Mouse (Mus musculus) hindbrain, embryonic 13.5 days (tissue): Measurements from ENCODE around the gene Zfand6. TPM values are rescaled to one million over a fixed set of nuclear protein-coding genes. Genes with fewer than 3 reads are reported as not detected.

Source experiments
- ATAC-seq: fragments of 200-750 bp; cut with Nextera tagmentation; 2 replicates; pipeline ENCODE4 v1.8.0; 2017; ENCODE audit warnings: moderate TSS enrichment; ENCODE audit not compliant: low FRiP score
- H3K27ac ChIP-seq: fragments of 300-500 bp; sonication (generic); 2 replicates; pipeline ENCODE4 v1.5.1; 2015; ENCODE audit warnings: inconsistent platforms, mild to moderate bottlenecking, moderate library complexity
- H3K27me3 ChIP-seq: fragments of 300-500 bp; sonication (generic); 2 replicates; pipeline ENCODE4 v1.6.1; 2015; ENCODE audit warnings: mild to moderate bottlenecking, inconsistent platforms
- H3K36me3 ChIP-seq: fragments of 300-500 bp; sonication (generic); 2 replicates; pipeline ENCODE4 v1.6.1; 2015; ENCODE audit warnings: mild to moderate bottlenecking, inconsistent platforms
- H3K4me1 ChIP-seq: fragments of 300-500 bp; sonication (generic); replicated peaks from 2 replicates; pipeline ENCODE4 v1.6.1; 2015; ENCODE audit warnings: inconsistent platforms
- H3K4me2 ChIP-seq: fragments of 300-500 bp; sonication (generic); 2 replicates; pipeline ENCODE4 v1.6.1; 2015; ENCODE audit warnings: inconsistent platforms, mild to moderate bottlenecking, moderate library complexity
- H3K4me3 ChIP-seq: fragments of 300-500 bp; sonication (generic); 2 replicates; pipeline ENCODE4 v1.5.1; 2015; ENCODE audit warnings: mild to moderate bottlenecking, inconsistent platforms
- H3K9ac ChIP-seq: fragments of 300-500 bp; sonication (generic); 2 replicates; pipeline ENCODE4 v1.6.1; 2015; ENCODE audit warnings: mild to moderate bottlenecking, inconsistent platforms
- H3K9me3 ChIP-seq: fragments of 300-500 bp; sonication (generic); 2 replicates; pipeline ENCODE4 v1.6.1; 2016; ENCODE audit warnings: inconsistent platforms
- WGBS: fragments of 180-500 bp; shearing (Covaris S2); methylation state at CpG from one replicate; pipeline ENCODE4 v1.1.7; 2015; 5-methylcytosine and 5-hydroxymethylcytosine counted together
- polyA plus RNA-seq: library from polyadenylated mRNA; unstranded; fragments of >200 nt; fragmentation: Nextera tagmentation; extraction: Ambion mirVana; gene quantifications from 2 replicates; pipeline ENCODE4 v1.2.1, GENCODE M21; 2015

Gene Zfand6
- 219 TPM in 2 replicates for polyA plus RNA-seq

DNA sequence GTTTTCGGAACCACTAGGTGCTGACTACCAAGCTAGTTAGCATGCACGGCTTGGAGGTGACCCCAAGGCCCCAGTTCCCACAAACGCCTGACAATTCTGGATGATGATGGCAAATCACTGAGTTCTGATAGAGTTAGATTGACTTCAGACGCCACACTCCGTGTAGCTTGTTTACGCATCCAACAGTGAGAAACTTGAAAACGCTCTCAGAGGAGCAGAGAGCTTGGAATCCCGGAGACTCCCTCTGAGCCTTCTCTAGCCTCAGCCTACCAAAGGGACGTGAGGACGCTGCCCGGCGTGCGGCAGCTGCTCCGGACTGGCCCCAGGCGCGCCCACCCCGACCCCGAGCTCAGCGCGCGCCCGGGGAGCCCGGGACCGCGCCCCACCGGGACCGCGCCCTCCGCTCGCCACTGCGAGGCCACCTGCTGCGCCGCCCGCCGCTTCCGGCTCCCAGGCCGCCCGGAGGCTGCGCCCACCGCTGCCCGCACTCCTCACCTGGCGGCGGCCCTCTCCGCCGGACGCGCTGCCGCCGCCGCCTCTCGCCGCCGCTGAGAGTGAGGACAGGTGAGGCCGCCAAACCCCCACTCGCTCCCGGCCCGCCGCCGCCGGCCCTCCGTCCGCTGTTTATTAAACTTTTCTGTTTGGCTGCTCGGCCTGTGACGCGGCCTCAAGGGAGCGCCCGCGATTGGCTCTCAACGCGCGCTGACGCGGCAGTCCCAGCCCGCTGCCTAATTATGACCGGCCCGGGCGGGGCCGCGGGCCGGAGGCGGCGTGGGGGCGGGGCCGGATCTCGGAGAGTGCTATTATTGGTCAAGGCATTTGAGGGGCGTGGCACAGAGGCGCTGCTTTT is at the start of gene Zfand6:
Zfand6 (minus strand) TSS at position 709 of the 850 bp plus-strand sequence.
- ATAC-seq, result peak; percentile 99
- Histone ChIP-seq H3K27me3 (no peaks in the 10 kb centered on the region), H3K9ac (peak within 1 kb of the TSS; percentile 77), H3K9me3 (no peaks in the 10 kb centered on the region), H3K4me2 (peak within 1 kb of the TSS; percentile 71), H3K27ac (peak within 1 kb of the TSS; percentile 83), H3K4me1 (peaks cover 5% of the 10 kb centered on the region), H3K36me3 (no peaks in the 10 kb centered on the region), H3K4me3 (peak within 1 kb of the TSS; percentile 83)
- WGBS, result under 1% methylated on average over 81 of the region's 87 CpGs

DNA sequence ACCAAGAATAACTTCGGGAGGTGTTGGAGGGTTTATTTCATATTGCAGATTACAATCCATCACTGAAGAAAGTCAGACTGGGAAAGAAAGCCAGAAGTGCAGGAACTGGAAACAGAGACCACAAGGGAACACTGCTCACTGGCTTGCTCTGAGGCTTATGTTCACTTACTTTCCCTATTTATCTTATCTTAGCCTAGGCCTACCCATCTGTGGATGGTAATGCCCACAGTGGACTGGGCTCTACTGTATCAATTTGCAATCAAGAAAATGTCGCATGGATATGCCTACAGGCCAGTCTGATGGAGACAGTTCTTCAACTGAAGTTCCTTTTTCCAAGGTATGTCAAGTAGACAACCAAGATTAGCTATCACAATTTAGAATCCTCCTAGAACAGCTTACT is 47.0 kb upstream of the Zfand6 start:
- ATAC-seq, result no peak
- no peaks in the 10 kb centered on the region for H3K4me1 ChIP-seq
- H3K9ac ChIP-seq, result no peak overlapping the region
- no peak overlapping the region for H3K4me3 ChIP-seq
- no peaks in the 10 kb centered on the region for H3K36me3 ChIP-seq
- H3K27ac ChIP-seq, result no peak overlapping the region
- H3K9me3 ChIP-seq, result no peaks in the 10 kb centered on the region
- no peak overlapping the region for H3K4me2 ChIP-seq
- 89% methylated on average over 2 of the region's 2 CpGs for WGBS
- H3K27me3 ChIP-seq, result no peaks in the 10 kb centered on the region

DNA sequence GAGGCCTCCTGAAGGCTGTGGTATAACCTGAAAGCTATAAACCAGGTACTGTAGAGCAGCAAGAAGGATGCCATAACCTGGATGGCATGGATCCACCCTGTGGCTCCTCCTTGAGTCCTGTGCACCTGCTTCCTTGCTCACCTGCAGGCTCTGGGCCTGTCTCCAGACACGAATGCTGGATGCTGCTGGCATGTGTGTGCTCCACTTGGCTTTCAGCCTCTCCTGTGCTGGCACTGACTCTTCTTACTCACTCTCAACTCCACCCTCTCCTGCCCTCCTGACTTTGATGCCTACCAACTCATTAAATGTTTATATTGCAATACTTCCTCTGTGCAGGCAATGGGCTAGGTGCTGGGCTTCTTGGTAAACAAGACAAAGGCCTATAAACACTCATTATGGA is 43.3 kb upstream of the Zfand6 start:
- WGBS, result 62% methylated on average over 1 of the region's 1 CpGs
- no peak overlapping the region for H3K4me2 ChIP-seq
- no peaks in the 10 kb centered on the region for H3K27me3 ChIP-seq
- H3K36me3 ChIP-seq, result no peaks in the 10 kb centered on the region
- no peak overlapping the region for H3K9ac ChIP-seq
- H3K27ac ChIP-seq, result no peak overlapping the region
- H3K4me1 ChIP-seq, result no peaks in the 10 kb centered on the region
- no peak for ATAC-seq
- H3K9me3 ChIP-seq, result no peaks in the 10 kb centered on the region
- no peak overlapping the region for H3K4me3 ChIP-seq

DNA sequence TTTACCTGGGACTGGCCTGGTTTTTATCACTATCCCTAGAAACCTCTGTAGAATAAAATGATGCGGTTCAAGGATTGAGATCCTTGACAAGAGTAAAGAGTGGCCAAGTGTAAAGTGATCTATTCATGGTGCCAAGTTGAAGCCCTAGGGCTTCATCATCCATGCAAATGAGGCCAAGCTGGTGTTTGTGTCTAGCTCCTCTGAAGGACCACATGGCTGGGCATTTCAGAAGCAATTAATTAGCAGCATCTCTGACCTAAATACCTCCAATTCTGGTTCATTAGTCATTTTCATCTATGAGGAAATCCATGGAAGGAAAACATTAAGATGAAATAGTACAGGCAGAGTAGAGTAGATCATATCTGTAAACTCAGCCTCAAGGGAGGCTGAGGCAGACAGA is 42.3 kb upstream of the Zfand6 start:
- no peaks in the 10 kb centered on the region for H3K36me3 ChIP-seq
- no peak overlapping the region for H3K4me2 ChIP-seq
- H3K4me1 ChIP-seq, result no peaks in the 10 kb centered on the region
- no peaks in the 10 kb centered on the region for H3K27me3 ChIP-seq
- no peak for ATAC-seq
- H3K4me3 ChIP-seq, result no peak overlapping the region
- no peak overlapping the region for H3K9ac ChIP-seq
- no peaks in the 10 kb centered on the region for H3K9me3 ChIP-seq
- 89% methylated on average over 1 of the region's 1 CpGs for WGBS
- no peak overlapping the region for H3K27ac ChIP-seq

DNA sequence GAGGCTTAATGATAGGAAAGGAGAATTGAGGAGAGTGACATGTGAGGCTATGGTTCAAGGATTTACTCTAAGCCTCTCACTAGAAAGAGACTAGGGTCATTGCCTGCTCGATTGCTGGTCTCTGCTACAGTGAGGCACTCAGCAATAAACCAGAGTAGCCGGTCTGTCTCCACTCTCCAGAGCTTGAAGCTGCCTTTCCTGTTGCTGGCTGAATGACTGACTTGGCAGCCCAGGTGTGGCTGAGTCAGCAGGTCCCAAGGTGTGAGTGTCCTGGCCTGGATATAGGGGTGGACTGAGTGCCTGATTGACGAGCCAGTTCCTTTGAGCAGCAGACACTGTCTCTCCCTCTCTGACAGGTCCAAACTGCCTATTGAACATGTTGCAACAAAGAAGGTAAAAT is 41.3 kb upstream of the Zfand6 start:
- no peaks in the 10 kb centered on the region for H3K4me1 ChIP-seq
- no peaks in the 10 kb centered on the region for H3K9me3 ChIP-seq
- no peaks in the 10 kb centered on the region for H3K27me3 ChIP-seq
- WGBS, result 99% methylated on average over 3 of the region's 3 CpGs
- no peaks in the 10 kb centered on the region for H3K36me3 ChIP-seq
- no peak overlapping the region for H3K27ac ChIP-seq
- no peak overlapping the region for H3K4me3 ChIP-seq
- H3K9ac ChIP-seq, result no peak overlapping the region
- no peak for ATAC-seq
- no peak overlapping the region for H3K4me2 ChIP-seq

DNA sequence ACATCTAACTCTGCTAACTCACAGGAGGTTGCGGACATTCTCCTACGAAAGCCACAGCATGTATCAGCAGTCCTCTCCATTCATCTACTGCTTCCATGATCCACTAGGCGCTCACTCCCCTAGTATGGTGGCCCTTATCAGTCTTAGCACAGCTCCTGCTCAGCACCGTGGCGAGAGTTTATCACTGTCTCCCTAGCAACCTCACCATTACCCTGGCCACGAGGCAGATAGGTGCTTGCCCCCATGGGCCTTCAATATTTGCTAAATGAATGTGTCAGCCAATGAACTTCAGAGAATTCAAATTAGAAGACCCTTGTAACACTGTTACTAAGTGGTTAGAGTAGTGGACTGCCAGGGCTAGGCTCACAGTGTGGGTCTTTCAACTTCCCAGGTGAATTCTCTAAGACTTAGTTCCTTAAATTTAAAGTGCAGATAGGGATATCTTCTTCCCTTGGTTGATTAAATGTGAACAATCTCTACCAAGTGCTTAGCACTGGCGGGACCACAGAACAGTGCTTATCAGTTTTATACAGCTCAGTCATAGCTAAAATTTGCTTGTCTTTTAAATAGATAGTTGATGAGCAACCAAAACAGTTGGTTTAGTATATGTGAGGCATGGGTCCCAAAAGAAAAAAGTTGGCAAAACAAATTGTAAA is 33.2 kb upstream of the Zfand6 start:
- Histone ChIP-seq H3K9me3 (no peaks in the 10 kb centered on the region), H3K27ac (no peak overlapping the region), H3K4me3 (no peak overlapping the region), H3K9ac (no peak overlapping the region), H3K4me1 (no peaks in the 10 kb centered on the region), H3K27me3 (no peaks in the 10 kb centered on the region), H3K4me2 (no peak overlapping the region), H3K36me3 (no peaks in the 10 kb centered on the region)
- ATAC-seq, result no peak
- 72% methylated on average over 7 of the region's 7 CpGs for WGBS

DNA sequence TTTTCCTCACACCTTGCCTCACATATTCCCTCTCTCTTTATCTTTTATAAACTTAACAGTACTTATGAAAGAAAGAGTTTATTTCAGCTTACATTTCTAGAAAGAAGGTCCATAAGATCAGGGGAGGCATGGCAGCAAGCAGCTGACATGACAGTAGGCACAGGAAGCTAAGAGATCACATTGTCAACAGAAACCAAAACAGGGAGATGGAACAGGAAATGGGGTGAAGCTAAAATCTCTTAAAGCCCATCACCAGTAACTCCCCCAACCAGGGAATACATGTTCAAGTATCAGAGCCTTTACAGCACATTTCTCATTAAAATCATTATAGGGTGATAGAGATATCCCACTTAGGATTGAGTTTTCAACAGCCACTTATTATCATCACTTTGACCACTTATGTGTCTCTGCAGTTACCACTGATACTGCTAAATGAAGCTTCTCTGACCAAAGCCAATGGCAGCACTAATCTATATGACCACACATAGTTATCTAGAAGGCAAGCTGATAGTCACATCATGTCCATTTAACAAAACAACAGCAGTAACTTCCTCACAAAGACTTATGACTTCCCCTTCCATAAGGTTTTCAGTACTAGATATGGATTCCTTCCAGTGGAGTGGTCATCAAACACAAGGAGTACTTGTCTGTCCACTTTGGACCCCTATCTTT is 20.7 kb upstream of the Zfand6 start:
- no peaks in the 10 kb centered on the region for H3K9me3 ChIP-seq
- H3K27ac ChIP-seq, result no peak overlapping the region
- H3K36me3 ChIP-seq, result no peaks in the 10 kb centered on the region
- H3K9ac ChIP-seq, result no peak overlapping the region
- no peaks in the 10 kb centered on the region for H3K4me1 ChIP-seq
- H3K4me3 ChIP-seq, result no peak overlapping the region
- no peak overlapping the region for H3K4me2 ChIP-seq
- no peaks in the 10 kb centered on the region for H3K27me3 ChIP-seq
- no peak for ATAC-seq

DNA sequence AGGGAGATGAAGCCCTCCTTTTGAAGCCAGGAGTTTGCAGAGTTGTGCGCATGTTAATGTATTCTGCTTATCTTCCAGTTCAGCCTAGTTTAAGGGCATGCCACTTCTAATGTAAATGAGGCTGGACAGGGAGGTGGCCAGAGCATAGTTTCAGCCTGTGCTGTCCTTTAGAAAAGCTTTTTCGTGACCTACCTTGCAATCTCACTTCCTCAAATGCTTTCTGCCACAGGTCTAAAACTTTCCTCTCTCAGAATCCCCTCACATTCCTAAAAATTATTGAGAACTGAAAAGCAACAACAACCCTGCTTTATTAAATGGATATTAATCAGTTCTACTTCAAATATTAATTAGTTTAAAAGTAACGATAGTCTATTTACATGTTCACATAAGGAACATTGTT is 17.1 kb upstream of the Zfand6 start:
- Histone ChIP-seq H3K4me2 (no peak overlapping the region), H3K27me3 (no peaks in the 10 kb centered on the region), H3K27ac (no peak overlapping the region), H3K4me3 (no peak overlapping the region), H3K9me3 (no peaks in the 10 kb centered on the region), H3K4me1 (no peaks in the 10 kb centered on the region), H3K36me3 (no peaks in the 10 kb centered on the region), H3K9ac (no peak overlapping the region)
- 87% methylated on average over 3 of the region's 3 CpGs for WGBS
- no peak for ATAC-seq

DNA sequence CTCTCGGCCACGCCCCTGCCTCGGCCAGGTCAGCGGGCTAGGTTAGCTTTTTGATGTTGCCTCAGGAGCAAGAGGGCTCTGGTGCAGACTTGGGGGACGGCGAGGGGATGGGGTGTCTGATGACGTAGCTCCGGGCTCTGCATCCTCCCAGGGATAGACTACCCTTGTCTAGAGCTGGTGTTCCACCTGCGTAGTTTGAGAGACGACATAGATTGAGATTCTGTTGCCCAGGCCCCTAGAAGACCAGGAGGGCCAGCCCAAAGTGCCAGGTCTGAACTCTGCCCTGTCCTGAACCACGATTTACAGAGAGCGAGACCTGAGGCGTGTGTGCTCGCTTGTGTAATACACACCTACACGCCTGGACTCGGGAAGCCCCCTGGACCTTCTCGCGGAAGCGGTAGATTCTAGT is 346 bp upstream of the Zfand6 start:
- peak overlapping the region; percentile 71 for H3K4me2 ChIP-seq
- H3K4me1 ChIP-seq, result peaks cover 5% of the 10 kb centered on the region
- 4% methylated on average over 19 of the region's 19 CpGs for WGBS
- peak; percentile 95 for ATAC-seq
- H3K36me3 ChIP-seq, result no peaks in the 10 kb centered on the region
- peak overlapping the region; percentile 83 for H3K4me3 ChIP-seq
- no peaks in the 10 kb centered on the region for H3K27me3 ChIP-seq
- no peaks in the 10 kb centered on the region for H3K9me3 ChIP-seq
- peak overlapping the region; percentile 69 for H3K9ac ChIP-seq
- no peak overlapping the region for H3K27ac ChIP-seq

DNA sequence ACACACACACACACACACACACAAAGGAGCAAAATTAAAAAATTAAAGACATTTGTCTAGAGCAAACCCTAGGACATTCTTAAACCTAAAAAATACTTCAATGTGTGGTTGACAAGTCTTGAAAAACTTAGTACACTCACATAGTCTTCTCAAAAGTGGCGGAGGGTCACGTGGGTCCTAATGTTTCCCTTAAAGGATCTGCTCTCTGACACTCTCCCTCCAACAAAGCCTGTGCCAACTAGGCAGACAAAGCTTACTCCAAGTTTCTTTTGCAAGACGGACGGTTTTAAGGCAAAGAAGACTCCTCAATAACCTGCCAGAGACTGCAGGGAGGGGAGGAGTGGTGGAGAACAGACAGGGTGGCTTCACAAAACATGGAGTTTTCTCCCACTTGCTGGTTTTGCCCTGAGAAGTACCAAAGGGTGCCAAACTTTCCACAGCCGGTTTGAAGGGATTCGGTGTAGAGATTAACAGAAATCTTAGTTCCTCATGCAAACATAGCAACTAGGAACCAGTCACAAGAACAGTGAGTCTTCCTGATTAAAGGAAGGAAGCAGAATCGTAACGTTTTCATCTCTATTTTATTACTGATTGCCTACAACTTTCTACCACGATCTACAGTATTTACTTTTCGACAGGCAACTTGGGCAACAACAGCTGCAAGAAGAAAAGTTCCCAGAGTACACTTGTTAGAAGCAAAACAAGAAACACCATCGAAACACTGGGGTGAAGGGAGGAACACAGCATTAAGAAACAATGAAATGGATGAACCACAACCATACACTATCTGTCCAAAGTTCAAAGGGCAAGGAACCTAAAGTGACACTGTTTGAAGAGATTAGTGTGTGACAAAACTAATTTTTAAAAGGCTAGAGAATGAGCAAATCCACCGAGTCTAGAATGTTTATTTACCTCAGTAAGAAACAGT is 1.8 kb downstream of the Zfand6 start:
- Histone ChIP-seq H3K9ac (no peak overlapping the region), H3K4me1 (peaks cover 5% of the 10 kb centered on the region), H3K36me3 (no peaks in the 10 kb centered on the region), H3K4me2 (peak overlapping the region; percentile 71; the same call in 1 of the 2 replicates), H3K27me3 (no peaks in the 10 kb centered on the region), H3K27ac (no peak overlapping the region), H3K4me3 (no peak overlapping the region), H3K9me3 (no peaks in the 10 kb centered on the region)
- ATAC-seq, result no peak
- 70% methylated on average over 12 of the region's 12 CpGs for WGBS

DNA sequence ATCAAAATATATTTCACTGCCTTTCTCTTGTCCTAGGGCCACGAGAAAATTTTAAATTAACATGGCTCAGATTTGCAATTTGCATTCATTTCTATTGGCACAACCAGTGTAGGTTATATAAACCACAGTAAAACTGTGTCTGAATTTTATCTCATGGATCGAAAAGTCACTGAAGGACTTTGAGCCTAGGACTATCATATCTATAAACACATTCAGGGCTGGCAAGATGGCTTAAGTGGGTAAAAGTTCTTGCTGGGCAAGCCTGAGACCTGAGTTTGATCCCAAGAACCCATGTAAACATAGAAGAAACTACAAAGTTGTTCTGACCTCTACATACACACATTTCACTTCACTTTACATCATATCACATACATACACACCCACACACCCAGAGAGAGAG is 3.4 kb downstream of the Zfand6 start:
- no peaks in the 10 kb centered on the region for H3K36me3 ChIP-seq
- 89% methylated on average over 2 of the region's 2 CpGs for WGBS

DNA sequence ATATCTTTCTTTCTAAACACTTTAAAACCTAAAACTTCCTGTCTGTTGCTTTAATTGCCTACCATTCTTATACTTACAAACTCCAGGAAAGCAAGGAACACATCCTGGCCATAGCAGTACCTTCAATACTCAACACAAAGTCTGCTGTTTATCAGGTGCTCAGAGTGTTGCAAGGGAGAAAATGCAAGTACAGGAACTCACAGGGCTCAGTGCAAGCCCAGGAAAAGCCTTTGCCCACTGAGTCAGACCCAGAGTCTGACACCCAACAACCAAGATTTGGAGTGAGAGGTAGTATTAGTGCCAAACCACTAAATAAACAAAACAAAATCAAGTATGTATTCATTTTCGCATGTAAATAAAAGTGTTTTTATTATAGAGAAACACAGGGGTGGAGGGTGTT is 5.1 kb downstream of the Zfand6 start:
- Histone ChIP-seq H3K4me3 (no peak overlapping the region), H3K27ac (no peak overlapping the region), H3K36me3 (no peaks in the 10 kb centered on the region), H3K9ac (no peak overlapping the region), H3K9me3 (no peaks in the 10 kb centered on the region), H3K27me3 (no peaks in the 10 kb centered on the region), H3K4me1 (peaks cover 7% of the 10 kb centered on the region), H3K4me2 (no peak overlapping the region)
- ATAC-seq, result no peak
- WGBS, result 95% methylated on average over 1 of the region's 1 CpGs

More for the DNA sequence above, 3.4 kb downstream of the Zfand6 start:
- Histone ChIP-seq H3K9ac (no peak overlapping the region), H3K4me3 (no peak overlapping the region), H3K27ac (no peak overlapping the region), H3K4me2 (no peak overlapping the region), H3K27me3 (no peaks in the 10 kb centered on the region), H3K4me1 (peaks cover 5% of the 10 kb centered on the region), H3K9me3 (no peaks in the 10 kb centered on the region)
- ATAC-seq, result no peak
